Mouse (Mus musculus) limb, embryonic 15.5 days (tissue): ENCODE measurements around the gene Dnali1. TPM values are rescaled to one million over a fixed set of nuclear protein-coding genes. Genes with fewer than 3 reads are reported as not detected.
A peak's percentile ranks its signal among the peaks of the same experiment; 100 is the strongest.

Experiments used
- ATAC-seq: fragments of 200-750 bp; cut with Nextera tagmentation; 2 replicates; pipeline ENCODE4 v1.8.0; 2017; ENCODE audit warnings: low read depth, moderate TSS enrichment; ENCODE audit not compliant: insufficient number of reproducible peaks, low FRiP score, low TSS enrichment
- H3K27ac ChIP-seq: fragments of 300-500 bp; sonication (generic); 2 replicates; pipeline ENCODE4 v1.5.1; 2015; ENCODE audit warnings: moderate library complexity, mild to moderate bottlenecking, inconsistent platforms
- H3K27me3 ChIP-seq: fragments of 300-500 bp; sonication (generic); 2 replicates; pipeline ENCODE4 v1.6.1; 2015; ENCODE audit warnings: inconsistent platforms
- H3K36me3 ChIP-seq: fragments of 300-500 bp; sonication (generic); 2 replicates; pipeline ENCODE4 v1.6.1; 2015; ENCODE audit warnings: inconsistent platforms
- H3K4me1 ChIP-seq: fragments of 300-500 bp; sonication (generic); 2 replicates; pipeline ENCODE4 v1.6.1; 2015; ENCODE audit warnings: inconsistent platforms
- H3K4me2 ChIP-seq: fragments of 300-500 bp; sonication (generic); 2 replicates; pipeline ENCODE4 v1.6.1; 2015; ENCODE audit warnings: mild to moderate bottlenecking, inconsistent platforms
- H3K4me3 ChIP-seq: fragments of 300-500 bp; sonication (generic); 2 replicates; pipeline ENCODE4 v1.5.1; 2015; ENCODE audit warnings: mild to moderate bottlenecking, inconsistent platforms
- H3K9ac ChIP-seq: fragments of 300-500 bp; sonication (generic); 2 replicates; pipeline ENCODE4 v1.6.1; 2015; ENCODE audit warnings: inconsistent platforms
- H3K9me3 ChIP-seq: fragments of 300-500 bp; sonication (generic); 2 replicates; pipeline ENCODE4 v1.6.1; 2016; ENCODE audit warnings: inconsistent platforms
- WGBS: fragments of 180-500 bp; shearing (Covaris S2); methylation state at CpG from one replicate; pipeline ENCODE4 v1.1.7; 2015; 5-methylcytosine and 5-hydroxymethylcytosine counted together
- polyA plus RNA-seq: library from polyadenylated mRNA; unstranded; fragments of >200 nt; fragmentation: Nextera tagmentation; extraction: Ambion mirVana; gene quantifications from 2 replicates; pipeline ENCODE4 v1.2.1, GENCODE M21; 2015

Gene Dnali1
- 0.13 TPM in 1 of 2 replicates, not detected in the other for polyA plus RNA-seq

DNA sequence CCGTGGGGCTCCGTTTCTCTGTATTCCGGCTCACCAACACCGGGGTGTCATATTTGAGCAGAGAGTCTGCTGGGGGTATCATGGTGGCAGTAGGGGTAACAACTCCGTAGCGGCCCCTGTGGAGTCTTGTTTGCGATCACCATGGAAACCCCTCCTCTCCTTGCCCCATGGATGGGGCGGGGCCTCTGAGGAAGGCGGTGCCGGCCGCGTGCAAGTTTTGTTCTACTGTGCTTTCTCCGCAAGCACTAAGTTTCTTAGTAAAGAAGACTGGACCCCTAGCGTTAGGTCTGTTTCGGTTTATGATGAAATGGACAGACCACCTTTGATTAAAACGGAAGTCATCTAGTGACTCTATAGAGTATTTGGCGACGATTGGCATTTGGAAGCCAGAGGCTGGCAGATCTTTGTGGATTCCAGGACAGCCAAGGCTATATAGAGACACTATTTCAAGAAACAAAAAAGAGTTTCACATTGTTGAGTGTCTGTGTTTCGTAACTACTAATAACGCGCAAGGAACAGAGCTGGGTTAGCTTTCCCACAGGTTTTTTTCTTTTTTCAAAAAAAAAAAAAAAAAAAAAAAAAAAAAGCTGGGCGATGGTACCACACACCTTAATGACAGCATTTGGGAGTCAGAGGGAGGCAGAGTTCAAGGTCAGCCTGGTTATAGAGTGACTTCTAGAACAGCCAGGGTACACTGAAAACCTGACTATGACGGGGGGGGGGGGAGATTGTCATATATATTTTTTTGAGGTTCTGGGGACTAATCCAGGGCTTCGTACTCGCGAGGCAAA lies at the start of gene Dnali1:
Dnali1 (minus strand) TSS at position 187 of the 791 bp plus-strand sequence.
- peak within 1 kb of the TSS; percentile 72 for H3K27ac ChIP-seq
- WGBS: 2% methylated on average over 26 of the region's 26 CpGs
- no peak; the same call in 1 of the 2 replicates for ATAC-seq

DNA sequence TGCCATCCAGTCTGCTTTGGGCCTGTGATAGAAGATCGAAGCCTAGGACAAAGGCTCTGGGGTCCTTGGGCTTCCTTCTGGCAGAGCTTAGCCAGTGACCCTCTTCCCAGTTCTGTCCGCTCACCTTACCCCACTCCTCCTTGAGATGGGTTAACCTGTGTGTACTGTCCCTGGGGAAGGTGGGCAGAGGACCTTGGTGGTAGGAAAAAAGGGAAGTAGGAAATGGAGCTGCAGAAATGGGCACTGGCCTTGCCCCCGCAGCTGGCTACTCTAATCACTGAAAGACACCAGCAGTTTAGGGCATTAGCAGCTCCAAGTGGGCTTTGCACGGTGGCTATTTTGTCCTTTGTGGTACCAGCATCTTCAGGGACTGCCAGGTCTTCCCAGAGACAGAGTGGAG lies 49.6 kb upstream of the Dnali1 start:
- Histone ChIP-seq H3K27ac (peak overlapping the region; percentile 71), H3K9ac (no peak overlapping the region)

More for the DNA sequence above, at the start of gene Dnali1:
- Histone ChIP-seq H3K4me2 (peak within 1 kb of the TSS; percentile 69), H3K27me3 (0 out of 2 replicates have a peak, but pooled peaks cover 5% of the 10 kb centered on the region), H3K4me3 (peak within 1 kb of the TSS; percentile 92), H3K9me3 (no peaks in the 10 kb centered on the region), H3K9ac (peak within 1 kb of the TSS; percentile 79), H3K36me3 (peaks cover 21% of the 10 kb centered on the region), H3K4me1 (peaks cover 23% of the 10 kb centered on the region)

DNA sequence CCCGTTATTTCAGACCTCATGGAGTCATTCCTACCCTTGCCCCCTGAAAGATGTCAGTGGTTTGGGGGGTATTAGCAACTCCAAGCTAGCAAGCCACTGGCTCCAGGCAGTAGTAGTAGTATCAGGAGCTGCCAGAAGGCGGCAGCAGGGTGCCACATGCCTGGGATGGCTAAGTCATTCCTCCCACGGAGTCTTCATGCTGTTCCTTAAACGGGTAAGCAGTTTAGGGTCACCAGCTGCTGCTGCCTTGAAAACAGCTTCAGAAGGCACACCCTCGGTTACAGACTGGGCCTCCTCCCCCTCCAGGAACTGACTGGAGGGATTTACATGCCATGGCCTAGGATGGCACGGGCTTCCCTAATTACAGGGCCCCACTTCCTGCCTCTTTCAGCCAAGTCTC lies 49.1 kb upstream of the Dnali1 start:
- Histone ChIP-seq H3K36me3 (peaks cover 25% of the 10 kb centered on the region), H3K4me1 (peaks cover 26% of the 10 kb centered on the region), H3K4me2 (0 out of 2 replicates have a peak overlapping the region, but pooled peaks have one; percentile 10), H3K27ac (peak overlapping the region; percentile 71), H3K4me3 (no peak overlapping the region), H3K27me3 (no peaks in the 10 kb centered on the region), H3K9ac (no peak overlapping the region), H3K9me3 (no peaks in the 10 kb centered on the region)
- 5% methylated on average over 6 of the region's 6 CpGs for WGBS
- ATAC-seq: peak; percentile 9; the same call in 1 of the 2 replicates

More for the DNA sequence above, 49.6 kb upstream of the Dnali1 start:
- Histone ChIP-seq H3K27me3 (no peaks in the 10 kb centered on the region), H3K36me3 (peaks cover 25% of the 10 kb centered on the region; the same call in 1 of the 2 replicates), H3K4me3 (no peak overlapping the region), H3K4me1 (peaks cover 26% of the 10 kb centered on the region), H3K4me2 (0 out of 2 replicates have a peak overlapping the region, but pooled peaks have one; percentile 10), H3K9me3 (no peaks in the 10 kb centered on the region)
- no peak for ATAC-seq
- WGBS: 75% methylated on average over 4 of the region's 4 CpGs

DNA sequence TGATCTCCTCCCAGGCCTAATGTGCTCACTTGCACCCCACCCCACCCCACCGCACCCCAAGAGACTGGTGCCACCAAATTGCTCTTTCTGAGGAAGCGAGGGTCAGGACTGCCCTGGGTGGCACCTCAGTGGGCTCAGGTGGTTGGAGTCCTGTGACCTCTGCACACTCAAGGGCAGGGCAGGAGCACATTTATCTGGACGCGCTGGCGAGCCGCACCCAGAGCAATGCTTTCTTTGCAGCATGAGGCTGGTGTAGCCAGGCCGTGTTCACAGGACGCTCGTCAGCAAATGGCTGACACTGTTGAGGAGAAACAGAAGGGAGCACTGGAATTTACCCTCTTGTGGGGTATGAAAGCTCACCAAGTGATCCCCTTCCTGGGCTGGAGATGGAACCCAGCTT lies 39.9 kb upstream of the Dnali1 start:
- Histone ChIP-seq H3K9ac (no peak overlapping the region), H3K4me2 (no peak overlapping the region), H3K4me1 (no peaks in the 10 kb centered on the region), H3K9me3 (no peaks in the 10 kb centered on the region), H3K4me3 (no peak overlapping the region), H3K27me3 (no peaks in the 10 kb centered on the region), H3K27ac (no peak overlapping the region), H3K36me3 (peaks cover 48% of the 10 kb centered on the region)
- 92% methylated on average over 9 of the region's 9 CpGs for WGBS
- ATAC-seq: no peak

DNA sequence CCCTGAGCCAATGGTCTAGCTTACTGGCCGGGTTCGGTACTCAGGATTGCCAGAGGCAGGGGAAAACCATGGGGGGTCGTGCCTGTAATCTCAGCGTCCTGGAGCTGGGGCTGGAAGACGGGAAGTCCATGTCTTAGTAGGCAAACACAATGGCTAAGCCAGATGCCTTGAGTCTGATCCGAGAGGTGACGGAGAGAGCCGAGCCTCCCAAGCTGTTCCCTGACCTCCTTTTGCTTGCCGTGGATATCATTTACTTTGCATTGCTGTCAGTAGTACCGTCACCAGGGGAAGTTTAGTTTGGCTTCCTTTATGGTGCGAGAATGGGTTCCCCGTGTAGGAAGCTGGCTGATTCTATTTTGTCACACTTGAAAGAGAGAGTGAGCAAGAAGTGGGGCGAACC lies 35.8 kb upstream of the Dnali1 start:
- Histone ChIP-seq H3K4me3 (no peak overlapping the region), H3K9me3 (no peaks in the 10 kb centered on the region), H3K36me3 (peaks cover 33% of the 10 kb centered on the region), H3K27ac (no peak overlapping the region), H3K27me3 (no peaks in the 10 kb centered on the region), H3K9ac (no peak overlapping the region), H3K4me1 (no peaks in the 10 kb centered on the region), H3K4me2 (no peak overlapping the region)
- WGBS: 64% methylated on average over 13 of the region's 13 CpGs
- ATAC-seq: no peak

- Histone ChIP-seq H3K27ac (no peak overlapping the region), H3K27me3 (no peaks in the 10 kb centered on the region), H3K9ac (no peak overlapping the region), H3K4me1 (no peaks in the 10 kb centered on the region), H3K36me3 (peaks cover 22% of the 10 kb centered on the region), H3K4me2 (no peak overlapping the region), H3K9me3 (no peaks in the 10 kb centered on the region), H3K4me3 (no peak overlapping the region)
- ATAC-seq: no peak
- 7% methylated on average over 8 of the region's 8 CpGs for WGBS
Measured at GRCm38 (mm10) chr4:125099458-125099857, 34.0 kb upstream of the Dnali1 start.

DNA sequence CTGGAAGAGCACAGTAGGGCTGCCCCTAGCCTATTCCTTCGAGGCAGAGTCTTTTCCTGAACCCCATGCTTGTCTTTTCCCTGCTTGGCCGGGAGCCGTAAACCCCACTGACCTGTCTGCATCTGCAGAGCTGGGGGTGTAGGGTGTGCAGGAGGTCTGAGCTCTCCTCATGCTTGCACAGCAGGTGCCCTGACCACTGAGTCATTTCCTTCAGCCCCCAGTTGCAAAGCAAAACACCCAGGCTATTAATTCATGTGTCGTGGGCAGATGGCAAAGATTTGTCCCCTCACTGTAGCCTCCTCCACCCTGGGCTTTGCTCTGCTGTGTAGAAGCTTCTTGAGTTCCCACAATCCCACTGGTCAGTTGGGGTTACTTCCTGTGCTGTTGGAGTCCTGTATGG lies 31.9 kb upstream of the Dnali1 start:
- 79% methylated on average over 4 of the region's 4 CpGs for WGBS
- H3K4me1 ChIP-seq: no peaks in the 10 kb centered on the region
- no peaks in the 10 kb centered on the region for H3K9me3 ChIP-seq
- no peaks in the 10 kb centered on the region for H3K27me3 ChIP-seq
- H3K4me2 ChIP-seq: no peak overlapping the region
- no peak overlapping the region for H3K27ac ChIP-seq
- H3K36me3 ChIP-seq: peaks cover 18% of the 10 kb centered on the region
- ATAC-seq: no peak
- H3K9ac ChIP-seq: no peak overlapping the region
- H3K4me3 ChIP-seq: no peak overlapping the region

DNA sequence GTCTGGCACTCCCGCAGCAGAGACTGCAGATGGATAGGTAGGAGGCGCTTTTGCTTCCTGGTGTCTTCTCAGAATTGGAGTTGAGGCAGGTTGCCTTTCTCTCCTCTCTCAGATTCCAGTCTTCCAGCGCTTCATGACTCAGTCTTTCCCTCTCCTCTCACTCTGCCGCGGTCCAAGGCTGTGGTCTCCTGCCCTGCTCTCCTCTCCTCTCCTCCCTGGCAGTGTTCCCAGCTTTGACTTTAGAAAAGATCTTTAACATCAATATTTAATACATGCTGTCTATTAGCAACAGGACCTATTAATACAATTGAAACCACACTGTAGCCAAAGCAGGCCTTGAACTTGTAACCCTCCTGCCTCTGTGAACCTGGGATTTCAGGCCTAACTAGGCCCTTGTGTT lies 30.6 kb upstream of the Dnali1 start:
- no peaks in the 10 kb centered on the region for H3K27me3 ChIP-seq
- WGBS: 86% methylated on average over 5 of the region's 5 CpGs
- ATAC-seq: no peak
- no peaks in the 10 kb centered on the region for H3K4me1 ChIP-seq
- H3K4me3 ChIP-seq: no peak overlapping the region
- H3K27ac ChIP-seq: no peak overlapping the region
- no peak overlapping the region for H3K9ac ChIP-seq
- no peak overlapping the region for H3K4me2 ChIP-seq
- H3K9me3 ChIP-seq: no peaks in the 10 kb centered on the region
- H3K36me3 ChIP-seq: peaks cover 21% of the 10 kb centered on the region

DNA sequence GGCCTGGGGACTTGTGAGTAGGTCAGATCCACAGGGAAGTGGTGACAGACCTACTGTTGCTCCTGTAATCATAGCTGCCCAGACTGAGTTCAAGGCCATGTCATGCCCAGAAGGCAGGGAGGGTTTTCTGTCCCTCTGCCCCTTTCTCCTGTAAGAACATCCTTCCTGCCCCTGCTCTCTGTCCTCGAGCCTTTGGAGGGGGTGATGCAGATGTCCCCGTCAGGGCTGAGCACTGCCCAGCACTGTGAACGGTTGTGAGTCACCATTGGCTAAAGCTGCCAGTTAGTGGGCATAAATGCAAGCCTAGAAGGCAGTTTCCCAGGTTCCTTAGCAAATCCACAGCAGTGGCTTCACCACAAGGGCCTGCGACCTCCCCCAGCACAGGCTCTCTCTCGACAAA lies 27.5 kb upstream of the Dnali1 start:
- H3K27ac ChIP-seq: no peak overlapping the region
- no peaks in the 10 kb centered on the region for H3K9me3 ChIP-seq
- no peak overlapping the region for H3K4me2 ChIP-seq
- ATAC-seq: no peak
- H3K9ac ChIP-seq: no peak overlapping the region
- H3K36me3 ChIP-seq: peaks cover 47% of the 10 kb centered on the region
- no peaks in the 10 kb centered on the region for H3K27me3 ChIP-seq
- no peak overlapping the region for H3K4me3 ChIP-seq
- WGBS: 89% methylated on average over 5 of the region's 5 CpGs
- H3K4me1 ChIP-seq: no peaks in the 10 kb centered on the region

DNA sequence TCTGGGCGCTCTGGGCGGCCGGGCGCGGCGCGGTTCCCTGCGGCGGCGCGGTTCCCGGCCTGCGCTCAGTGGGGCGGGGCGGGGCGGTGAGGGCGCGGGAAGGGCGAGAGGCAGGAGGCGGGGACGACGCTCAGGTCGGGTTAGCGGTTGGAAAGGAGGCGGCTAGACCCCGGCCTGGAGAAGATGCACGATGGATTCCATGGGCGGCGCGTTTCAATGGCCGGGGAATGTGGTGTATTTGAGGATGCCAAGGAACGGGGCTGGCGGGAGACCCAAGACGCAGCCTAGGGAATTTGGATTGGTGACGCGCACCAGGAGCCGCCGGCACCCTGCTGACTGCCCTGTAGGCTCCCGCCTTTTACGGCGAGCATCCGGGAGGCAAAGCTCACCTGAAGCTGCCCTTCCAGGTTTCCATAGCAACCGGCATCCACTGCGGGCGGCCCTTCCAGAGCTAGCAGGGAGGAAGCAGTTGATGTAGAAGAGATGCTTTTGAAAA lies 19.9 kb upstream of the Dnali1 start:
- WGBS: under 1% methylated on average over 45 of the region's 45 CpGs
- H3K27ac ChIP-seq: peak overlapping the region; percentile 97
- no peaks in the 10 kb centered on the region for H3K9me3 ChIP-seq
- peaks cover 35% of the 10 kb centered on the region for H3K36me3 ChIP-seq
- peak overlapping the region; percentile 87 for H3K9ac ChIP-seq
- H3K27me3 ChIP-seq: no peaks in the 10 kb centered on the region
- H3K4me1 ChIP-seq: peaks cover 18% of the 10 kb centered on the region
- peak overlapping the region; percentile 87 for H3K4me2 ChIP-seq
- peak overlapping the region; percentile 94 for H3K4me3 ChIP-seq
- peak; percentile 88 for ATAC-seq

DNA sequence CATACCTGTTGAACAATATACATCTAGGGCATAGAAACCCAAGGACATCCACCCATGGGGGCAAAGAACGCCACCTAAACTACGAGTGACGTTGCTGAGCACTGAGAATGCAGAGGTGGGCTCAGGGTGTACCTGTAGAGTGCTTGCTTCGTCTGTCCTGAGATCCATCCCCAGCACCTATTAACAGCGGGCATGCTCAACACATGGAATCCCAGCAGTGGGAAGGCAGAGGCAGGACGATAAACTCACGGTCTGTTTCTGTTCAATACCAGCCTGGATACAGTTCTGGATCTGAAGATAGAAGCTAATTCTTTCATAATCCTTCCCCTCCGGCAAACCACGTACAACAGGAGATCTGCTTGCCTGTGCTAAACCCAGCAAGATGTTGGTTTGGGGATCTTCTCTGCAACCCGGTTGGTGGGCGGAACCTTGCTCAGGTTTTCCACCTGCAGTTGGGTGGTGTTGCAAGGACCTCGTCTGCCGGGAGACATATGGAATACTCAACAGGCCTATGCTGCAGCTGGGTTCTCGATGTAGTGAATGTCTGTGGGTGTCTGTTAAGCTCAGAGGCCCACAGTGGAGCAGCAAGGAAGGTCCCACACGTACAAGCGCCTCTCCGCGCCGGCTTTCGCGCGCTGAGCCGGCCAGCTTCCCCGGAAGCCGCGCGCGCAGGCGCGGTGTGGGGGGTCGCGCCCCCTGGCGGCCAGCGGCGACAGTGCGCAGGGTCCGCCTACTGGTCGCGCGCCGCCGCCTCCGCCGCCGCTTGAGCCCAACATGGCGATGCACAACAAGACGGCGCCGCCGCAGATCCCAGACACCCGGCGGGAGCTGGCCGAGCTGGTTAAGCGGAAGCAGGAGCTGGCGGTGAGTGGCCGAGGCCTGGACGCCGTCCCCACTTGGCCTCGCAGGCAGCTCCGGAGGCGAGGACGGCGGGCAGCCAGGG lies 19.2 kb upstream of the Dnali1 start, which contains the start of gene Meaf6:
Meaf6 (plus strand) TSS at position 732 of the 943 bp plus-strand sequence.
- 1% methylated on average over 63 of the region's 63 CpGs for WGBS

More for the DNA sequence above, 19.2 kb upstream of the Dnali1 start, which contains the start of gene Meaf6:
- H3K27ac ChIP-seq: peak within 1 kb of the TSS; percentile 97
- peak within 1 kb of the TSS; percentile 87 for H3K4me2 ChIP-seq
- peaks cover 18% of the 10 kb centered on the region for H3K4me1 ChIP-seq
- peak within 1 kb of the TSS; percentile 87 for H3K9ac ChIP-seq
- H3K27me3 ChIP-seq: no peaks in the 10 kb centered on the region
- H3K4me3 ChIP-seq: peak within 1 kb of the TSS; percentile 94
- H3K9me3 ChIP-seq: no peaks in the 10 kb centered on the region
- peak; percentile 86 for ATAC-seq
- peaks cover 28% of the 10 kb centered on the region for H3K36me3 ChIP-seq
